In the genomic region with DNA sequence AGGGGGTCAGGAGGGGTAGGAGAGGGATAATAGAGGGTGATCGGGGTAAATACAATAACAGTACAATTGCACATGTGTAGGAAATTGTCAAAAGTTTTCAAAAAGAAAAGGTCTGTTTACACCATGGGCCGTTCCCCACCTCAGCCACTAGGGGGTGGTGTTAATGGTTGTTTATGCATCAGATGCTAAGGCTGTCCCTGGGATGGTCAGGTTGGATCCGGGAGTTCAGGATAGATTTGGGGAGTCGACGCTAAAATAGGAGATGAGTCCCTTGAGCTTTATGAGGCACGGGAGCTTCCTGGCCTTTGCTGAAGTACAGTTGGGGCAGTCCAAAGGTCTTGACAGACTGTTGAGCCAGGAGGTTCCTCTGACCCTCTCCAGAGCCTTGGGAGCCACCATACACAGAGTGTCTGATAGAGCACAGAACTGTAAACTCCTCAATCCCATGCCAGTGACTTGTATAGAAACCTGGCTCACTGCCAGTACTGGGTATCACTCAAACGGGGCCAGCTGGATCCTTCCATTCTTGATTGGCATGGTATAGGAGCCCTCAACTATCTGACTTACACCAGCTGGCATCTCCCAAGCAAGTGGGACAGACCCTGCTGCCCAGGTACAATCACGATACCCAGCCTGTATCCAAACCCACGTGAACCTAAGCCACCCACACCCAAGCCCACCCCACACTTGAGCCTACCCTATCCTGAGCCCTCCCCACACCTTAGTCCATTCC, we compare ENCODE assay signal across 8 mouse cellular contexts.
DNase-seq lines count a peak whose midpoint lies in the region; ATAC-seq and TF ChIP-seq lines count a peak whose summit lies in the region.

No protein-coding gene starts in this region.

- no peak for ATAC-seq in hindbrain, embryonic 12.5 days (ENCODE audit: low FRiP score)

- H3K27me3 ChIP-seq in hindbrain, embryonic 10.5 days (ENCODE audit: insufficient read depth, poor library complexity, severe bottlenecking) = no peaks in the 10 kb centered on the region
- no peaks in the 10 kb centered on the region for H3K27me3 ChIP-seq in hindbrain, embryonic 12.5 days

- no peaks in the 10 kb centered on the region for H3K4me1 ChIP-seq in hindbrain, embryonic 10.5 days (replicated peaks)
- H3K4me1 ChIP-seq in hindbrain, embryonic 12.5 days = no peaks in the 10 kb centered on the region
- H3K4me1 ChIP-seq in cortical plate, adult 2 months (ENCODE audit: control insufficient read depth, insufficient read depth, low read length) = no peaks in the 10 kb centered on the region

- no peak overlapping the region for H3K27ac ChIP-seq in hindbrain, embryonic 10.5 days
- H3K27ac ChIP-seq in hindbrain, embryonic 12.5 days = no peak overlapping the region
- no peak overlapping the region for H3K27ac ChIP-seq in cortical plate, adult 2 months (ENCODE audit: insufficient read depth, low read length)

- H3K9ac ChIP-seq in hindbrain, embryonic 12.5 days = no peak overlapping the region

- H3K4me2 ChIP-seq in hindbrain, embryonic 12.5 days (replicated peaks) = no peak overlapping the region

- peak; percentile 60 for TF ChIP-seq CTCF in cortical plate, adult 2 months (IDR thresholded peaks at IDR 0.05; ENCODE audit: extremely low read depth, insufficient read depth, low read length)

- peak; percentile 12 for DNase-seq in hindbrain, embryonic 10.5 days (ENCODE audit: low spot score)
- peak; percentile 10 for DNase-seq in right cerebral cortex, postnatal 4 days
- no peak for DNase-seq in right cerebral cortex, postnatal 10 days (ENCODE audit: low spot score in 2 of 2)
- peak; percentile 46 for DNase-seq in retina, postnatal 1 day
- DNase-seq in left cerebral cortex, adult 8-10 months (ENCODE audit: low spot score in 2 of 2) = no peak
- DNase-seq in yolk sac, embryonic 10.5 days (ENCODE audit: low spot score) = no peak

- no peaks in the 10 kb centered on the region for H3K36me3 ChIP-seq in hindbrain, embryonic 10.5 days
- H3K36me3 ChIP-seq in hindbrain, embryonic 12.5 days = no peaks in the 10 kb centered on the region

- H3K9me3 ChIP-seq in hindbrain, embryonic 10.5 days = no peaks in the 10 kb centered on the region
- no peaks in the 10 kb centered on the region for H3K9me3 ChIP-seq in hindbrain, embryonic 12.5 days (replicated peaks)

- no peak for TF ChIP-seq POLR2A in cortical plate, adult 2 months (IDR thresholded peaks at IDR 0.05; ENCODE audit: extremely low read depth, insufficient read depth, low read length)

- 69% methylated on average over 9 of the region's 9 CpGs for WGBS in hindbrain, embryonic 10.5 days
- WGBS in hindbrain, embryonic 12.5 days = 65% methylated on average over 9 of the region's 9 CpGs

- H3K4me3 ChIP-seq in hindbrain, embryonic 10.5 days = no peak overlapping the region
- H3K4me3 ChIP-seq in hindbrain, embryonic 12.5 days = no peak overlapping the region
- no peak overlapping the region for H3K4me3 ChIP-seq in cortical plate, adult 2 months (ENCODE audit: insufficient read depth, low read length)

Comparison
In these comparisons a context has a peak if more than half of its experiments do, and no peak if none do; other contexts are left out.
1. DNase-seq: peak in hindbrain, embryonic 10.5 days (single experiment), right cerebral cortex, postnatal 4 days (single experiment) and retina, postnatal 1 day (single experiment); none in right cerebral cortex, postnatal 10 days (0 of 2), left cerebral cortex, adult 8-10 months (0 of 2) and yolk sac, embryonic 10.5 days (single experiment).